Mouse (Mus musculus): ENCODE data around the gene Dlx2. TPM values are rescaled to one million over a fixed set of nuclear protein-coding genes. Genes with fewer than 3 reads are reported as not detected.

Gene Dlx2
- polyA plus RNA-seq, 1 experiment: 25.4 TPM

- DNase-seq (ENCODE audit: extremely low spot score in 1 of 2, low spot score in 1 of 2): no peak
Measured at GRCm38 (mm10) chr2:71517466-71518099, 29.0 kb downstream of the Dlx2 start.

- no peak for DNase-seq (ENCODE audit: extremely low spot score in 1 of 2, low spot score in 1 of 2)
Measured at GRCm38 (mm10) chr2:71516995-71517394, 29.6 kb downstream of the Dlx2 start.

GRCm38 (mm10) chr2:71512326-71512725 is 34.2 kb downstream of the Dlx2 start:
- DNase-seq (ENCODE audit: extremely low spot score in 1 of 2, low spot score in 1 of 2): no peak

GRCm38 (mm10) chr2:71511209-71511608 is 35.3 kb downstream of the Dlx2 start:
- DNase-seq (ENCODE audit: extremely low spot score in 1 of 2, low spot score in 1 of 2): no peak

- no peak for DNase-seq (ENCODE audit: extremely low spot score in 1 of 2, low spot score in 1 of 2)
Measured at GRCm38 (mm10) chr2:71504852-71505251, 41.7 kb downstream of the Dlx2 start.

- DNase-seq (ENCODE audit: extremely low spot score in 1 of 2, low spot score in 1 of 2): no peak
Measured at GRCm38 (mm10) chr2:71499276-71500230, 47.0 kb downstream of the Dlx2 start.

- no peak for DNase-seq (ENCODE audit: extremely low spot score in 1 of 2, low spot score in 1 of 2)
Measured at GRCm38 (mm10) chr2:71497175-71497574, 49.4 kb downstream of the Dlx2 start.

GRCm38 (mm10) chr2:71494971-71495370 is 51.6 kb downstream of the Dlx2 start:
- DNase-seq (ENCODE audit: extremely low spot score in 1 of 2, low spot score in 1 of 2): no peak

- peak; percentile 13 to 50 for DNase-seq (ENCODE audit: extremely low spot score in 1 of 2, low spot score in 1 of 2)
Measured at GRCm38 (mm10) chr2:71494503-71494902, 52.1 kb downstream of the Dlx2 start.

Other genes with a start within 250 kb of the Dlx2 start
- 108 and 113 TPM in 2 replicates for gene Slc25a12, start 179.0 kb downstream of the Dlx2 start, polyA plus RNA-seq (2012; rRNA removed)
- 22.6 and 22.9 TPM in 2 replicates for gene Hat1, start 157.8 kb downstream of the Dlx2 start, polyA plus RNA-seq (2012; rRNA removed)
- 67.0 and 76.9 TPM in 2 replicates for gene Metap1d, start 93.5 kb downstream of the Dlx2 start, polyA plus RNA-seq (2012; rRNA removed)
- gene Dlx1, start 18.6 kb downstream of the Dlx2 start, polyA plus RNA-seq (2012; rRNA removed): 180 and 198 TPM in 2 replicates
- gene Itga6, start 198.9 kb upstream of the Dlx2 start, polyA plus RNA-seq (2012; rRNA removed): 28.1 and 32.4 TPM in 2 replicates